Mouse (Mus musculus): ENCODE data around the gene RPS10-NUDT3.

DNA sequence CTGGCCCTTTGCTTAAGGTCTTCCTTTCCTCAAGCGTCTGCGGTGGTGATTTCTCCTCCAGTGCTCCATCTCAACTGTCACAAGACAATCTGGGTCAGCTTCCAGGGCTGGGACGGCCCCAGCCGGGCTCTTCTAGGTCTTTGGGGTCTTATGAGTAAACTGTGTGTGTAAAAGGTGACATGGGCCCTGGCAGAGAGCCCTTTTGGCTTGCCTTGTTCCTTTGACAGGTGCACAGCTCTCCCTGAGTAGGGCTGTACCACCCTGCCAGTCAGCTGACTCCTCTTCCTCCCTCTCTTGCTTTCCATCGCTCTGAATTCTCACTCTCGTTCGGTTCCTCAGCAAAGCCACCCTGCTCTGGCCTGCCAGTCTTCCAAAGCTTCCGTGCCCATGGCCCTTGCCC is 22.1 kb upstream of the RPS10-NUDT3 start:
- TF ChIP-seq POLR2A (IDR thresholded peaks at IDR 0.05; ENCODE audit: low read depth, low read length) (no peak), CTCF (IDR thresholded peaks at IDR 0.05; ENCODE audit: extremely low read depth, insufficient read depth, insufficient read length, insufficient replicate concordance) (no peak)

All from spleen, adult 2 months (tissue).